Mouse (Mus musculus) liver, adult 2 months (tissue): ENCODE data around the gene Kyat1.

Source experiments
- CTCF ChIP-seq: fragments of 200-500 bp; IDR thresholded peaks from 2 replicates; pipeline ENCODE4 v1.5.1; 2011; ENCODE audit warnings: low read depth, low read length, control low read depth
- POLR2A ChIP-seq: fragments of 200-500 bp; IDR thresholded peaks from 2 replicates; pipeline ENCODE4 v1.6.1; 2011; ENCODE audit warnings: low read length, control low read depth; ENCODE audit not compliant: insufficient read depth; ENCODE audit errors: extremely low read depth

- TF ChIP-seq CTCF = peak; percentile 72
- no peak for TF ChIP-seq POLR2A
Measured at GRCm38 (mm10) chr2:30203439-30203838, 2.2 kb downstream of the Kyat1 start.
